Mouse (Mus musculus): Measurements from ENCODE around the gene Abcd1.

DNA sequence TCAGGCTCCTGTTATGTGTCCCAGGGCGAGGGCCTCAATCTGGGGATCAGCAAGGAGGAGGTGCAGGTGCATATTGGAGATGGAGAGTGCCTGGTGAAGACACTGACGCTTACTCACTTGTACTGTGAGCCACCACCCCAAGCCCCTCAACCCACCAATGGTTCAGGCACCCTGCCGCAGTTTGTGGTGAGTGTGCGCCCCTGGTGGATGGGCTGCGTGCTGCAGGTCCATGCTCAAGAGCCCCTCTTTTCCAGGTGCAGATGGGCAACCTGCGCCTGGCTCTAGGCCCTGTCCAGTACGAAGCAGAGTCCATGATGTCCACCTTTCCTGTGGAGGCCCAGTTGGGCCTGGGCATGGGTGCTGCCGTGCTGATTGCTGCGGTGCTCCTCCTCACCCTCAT, 50.9 kb downstream of the Abcd1 start:
- TF ChIP-seq FLI1 (IDR thresholded peaks at IDR 0.05; ENCODE audit: low read length) (no peak), GATA1 (IDR thresholded peaks at IDR 0.05; ENCODE audit: borderline replicate concordance, low read length) (no peak)
